Mouse (Mus musculus) spleen, adult 2 months (tissue): ENCODE results near the gene Trim38.

ENCODE experiments used
- CTCF ChIP-seq: fragments of 200-500 bp; IDR thresholded peaks from 2 replicates; pipeline ENCODE4 v1.5.1; 2011; ENCODE audit warnings: mild to moderate bottlenecking, inconsistent platforms; ENCODE audit not compliant: insufficient read depth, insufficient read length, insufficient replicate concordance; ENCODE audit errors: extremely low read depth
- POLR2A ChIP-seq: fragments of 200-500 bp; IDR thresholded peaks from 2 replicates; pipeline ENCODE4 v1.6.1; 2011; ENCODE audit warnings: low read depth, low read length, inconsistent platforms

DNA sequence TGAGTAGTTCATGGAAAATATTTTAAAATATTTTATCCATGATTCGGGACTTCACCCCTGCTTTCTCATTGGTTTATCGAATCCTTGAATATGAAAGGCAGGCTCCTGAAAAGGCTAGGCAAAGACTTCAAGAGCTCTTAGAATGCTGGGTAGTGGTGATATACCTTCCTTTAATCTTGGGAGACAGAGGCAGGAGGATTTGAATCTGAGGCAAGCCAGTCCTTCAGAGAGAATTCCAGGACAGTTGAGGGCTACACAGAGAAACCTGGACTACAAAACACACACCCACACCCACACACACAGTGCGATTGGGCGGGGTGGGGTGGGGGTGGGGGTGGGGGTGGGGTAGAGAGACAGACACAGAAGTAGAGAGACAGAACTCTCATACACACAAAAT, 21.8 kb upstream of the Trim38 start:
- TF ChIP-seq CTCF (no peak), POLR2A (no peak)
